Mouse (Mus musculus) heart, postnatal 4 days (tissue): ENCODE results near the gene Hist1h4b. TPM values are rescaled to one million over a fixed set of nuclear protein-coding genes. Genes with fewer than 3 reads are reported as not detected.
"Not testable (repeated sequence)": the region's sequence is repeated elsewhere in the genome, so short reads cannot be mapped to it uniquely, and the experiment has no call there.

Source experiments
- DNase-seq: peaks from one replicate; pipeline ENCODE4 v3.0.0; 2021
- total RNA-seq, 2 experiments: library from RNA; stranded (reverse); gene quantifications; 2 replicates each; pipeline ENCODE4 v1.2.3; 2021

Gene Hist1h4b
- total RNA-seq = 100 to 1,000 TPM; 312 to 320 TPM

DNA sequence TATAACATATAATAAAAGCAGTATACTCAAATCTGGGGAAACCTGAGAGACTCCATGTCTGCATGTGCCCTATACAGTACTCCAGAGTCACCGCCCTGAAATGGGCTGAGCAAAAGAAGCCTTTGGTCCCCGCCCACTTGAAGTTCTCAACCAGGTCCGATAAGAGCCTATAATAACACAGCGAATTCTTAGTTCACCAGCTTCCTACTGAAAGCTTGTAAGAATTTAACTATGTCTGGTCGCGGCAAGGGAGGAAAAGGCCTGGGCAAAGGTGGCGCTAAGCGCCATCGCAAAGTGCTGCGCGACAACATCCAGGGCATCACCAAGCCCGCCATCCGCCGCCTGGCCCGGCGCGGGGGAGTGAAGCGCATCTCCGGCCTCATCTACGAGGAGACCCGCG is at the start of gene Hist1h4b:
Gene Hist1h4b, plus strand, starts transcription at position 224 of the 400 bp plus-strand sequence.
- peak; percentile 85 for DNase-seq

GRCm38 (mm10) chr13:23708041-23708440 is 48.8 kb upstream of the Hist1h4b start:
- DNase-seq = no peak

- DNase-seq = no peak
Observed at GRCm38 (mm10) chr13:23708654-23709053, 48.2 kb upstream of the Hist1h4b start.

DNA sequence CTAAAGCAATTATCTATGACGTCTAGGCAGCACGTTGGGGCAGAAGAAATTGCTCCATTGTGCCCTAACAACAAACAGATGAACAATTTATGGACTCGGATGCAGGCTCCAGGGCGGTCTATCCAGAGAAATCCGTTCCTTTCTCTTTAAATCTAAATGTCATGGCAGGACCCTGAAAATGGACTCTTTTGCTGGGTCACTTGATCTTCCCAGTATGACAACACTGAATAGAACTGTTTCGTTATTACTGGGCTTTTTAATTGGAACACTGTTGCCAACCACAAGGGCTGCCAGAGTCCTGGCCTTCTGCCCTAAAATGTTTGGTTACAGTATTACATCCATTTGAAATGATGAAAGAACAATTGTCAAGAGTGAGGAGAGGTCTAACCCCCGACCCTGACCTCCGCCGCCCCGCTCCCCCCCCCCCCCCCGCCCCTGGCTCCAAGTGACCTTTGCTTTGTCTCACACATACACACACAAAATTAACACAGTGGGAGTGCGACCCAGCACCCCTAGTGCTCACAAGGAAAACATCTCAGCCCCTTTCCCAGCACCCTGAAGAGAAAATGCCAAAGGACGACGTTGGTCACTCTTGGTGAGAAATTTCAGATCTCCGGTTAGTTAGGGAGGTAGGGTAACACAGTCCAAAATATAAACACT is 47.0 kb upstream of the Hist1h4b start:
- DNase-seq = no peak

- peak; percentile 59 for DNase-seq
Observed at GRCm38 (mm10) chr13:23710374-23711089, 46.3 kb upstream of the Hist1h4b start, which contains the start of gene Hfe. TSS of gene Hfe (minus strand) at chr13:23710854.

GRCm38 (mm10) chr13:23716261-23717042 is 40.4 kb upstream of the Hist1h4b start:
- no peak for DNase-seq

DNA sequence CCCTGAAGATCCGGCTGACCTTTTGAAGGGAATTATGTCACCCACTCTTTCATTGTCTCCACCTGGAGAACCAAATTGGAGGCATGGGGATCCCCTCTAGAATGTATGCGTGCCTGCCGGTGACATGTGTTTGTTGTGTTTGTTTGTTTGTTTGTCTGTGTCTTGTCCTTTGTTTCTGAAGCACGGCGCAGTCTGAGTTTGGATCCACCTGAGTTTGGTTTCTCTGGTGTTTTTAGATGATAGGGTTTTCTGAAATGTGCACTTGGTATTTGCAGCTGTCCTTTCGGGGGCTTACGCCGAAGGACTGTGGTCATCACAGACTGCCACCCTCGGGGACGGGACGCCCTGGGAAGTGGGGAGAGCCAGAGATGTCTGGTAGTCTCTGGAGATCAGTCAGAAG is 39.6 kb upstream of the Hist1h4b start:
- no peak for DNase-seq

GRCm38 (mm10) chr13:23717593-23718245 is 39.1 kb upstream of the Hist1h4b start:
- DNase-seq = not testable (repeated sequence)

GRCm38 (mm10) chr13:23724239-23724638 is 32.6 kb upstream of the Hist1h4b start:
- DNase-seq = peak; percentile 2

DNA sequence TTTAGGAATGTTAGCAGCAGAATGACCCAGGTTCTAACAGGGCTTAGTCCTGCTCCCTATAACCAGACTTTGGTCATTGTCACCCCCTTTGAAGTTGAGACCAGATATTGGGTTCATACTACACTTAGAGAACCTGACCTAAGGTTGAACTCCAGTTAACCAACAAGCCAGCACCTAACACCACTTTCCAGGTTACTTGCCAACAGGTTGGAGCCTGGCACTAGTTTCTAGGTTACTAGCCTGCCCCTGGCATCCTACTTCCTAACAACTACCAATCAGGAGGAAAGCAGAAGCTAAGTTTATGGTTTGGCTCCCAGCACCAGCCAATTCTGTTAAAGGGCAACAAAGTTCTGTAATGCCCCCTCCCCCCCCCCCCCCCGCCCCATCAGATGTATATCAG is 31.6 kb upstream of the Hist1h4b start:
- DNase-seq = peak; percentile 2

DNA sequence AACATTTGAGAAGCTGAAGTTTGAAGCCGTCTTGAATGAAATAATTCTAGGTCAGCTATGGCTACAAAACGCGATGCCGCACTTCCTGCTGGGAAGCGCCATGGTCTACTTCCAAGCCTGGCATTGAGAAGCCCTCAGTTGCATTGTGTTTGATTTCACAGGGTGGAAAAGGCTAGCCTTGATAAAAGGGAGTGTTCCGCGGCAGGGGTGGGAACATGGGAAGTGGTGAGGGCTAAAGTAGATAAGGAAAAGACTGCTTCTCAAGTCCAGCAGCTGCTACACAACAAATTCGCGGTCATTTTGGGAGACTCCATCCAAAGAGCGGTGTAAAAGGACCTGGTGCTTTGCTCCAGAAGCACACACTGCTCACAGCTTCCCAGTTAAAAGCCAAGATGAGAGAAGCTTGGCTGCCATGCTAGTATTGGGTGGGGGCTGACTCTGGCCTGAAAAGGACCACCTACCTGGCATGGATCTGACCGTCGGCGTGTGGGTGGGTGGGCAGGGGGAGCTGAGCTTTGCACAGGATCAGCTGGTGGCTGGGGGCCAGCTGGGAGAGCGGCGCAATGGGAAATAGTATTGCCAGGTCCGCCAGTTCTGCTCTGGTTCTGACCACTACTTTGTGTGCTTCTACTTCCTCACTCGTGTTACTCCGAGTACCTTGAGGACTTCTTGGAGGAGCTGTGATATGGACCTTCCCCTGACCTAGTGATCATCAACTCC is 28.2 kb upstream of the Hist1h4b start:
- DNase-seq = peak; percentile 4

GRCm38 (mm10) chr13:23729192-23729525 is 27.7 kb upstream of the Hist1h4b start:
- DNase-seq = no peak

- peak; percentile 1 for DNase-seq
Observed at GRCm38 (mm10) chr13:23729706-23730105, 27.1 kb upstream of the Hist1h4b start.

DNA sequence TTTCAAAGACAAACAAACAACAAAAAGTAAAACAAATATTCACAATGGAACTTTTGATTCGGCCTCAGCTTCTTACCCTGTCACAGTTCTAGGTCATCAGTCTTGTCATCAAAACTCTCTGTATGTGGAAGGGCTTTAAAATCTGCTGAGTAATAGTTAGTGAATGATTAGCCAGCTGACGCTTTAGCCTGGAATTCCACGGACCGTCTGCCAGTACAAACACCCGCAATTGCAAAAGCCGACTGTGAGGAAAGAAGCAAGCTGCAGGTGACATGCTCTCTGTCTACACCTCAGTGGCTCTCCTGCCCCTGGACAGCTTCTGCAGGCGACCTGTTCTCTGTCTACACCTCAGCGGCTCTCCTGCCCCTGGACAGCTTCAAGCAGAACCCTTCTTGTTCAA is 26.3 kb upstream of the Hist1h4b start:
- DNase-seq = peak; percentile 25

DNA sequence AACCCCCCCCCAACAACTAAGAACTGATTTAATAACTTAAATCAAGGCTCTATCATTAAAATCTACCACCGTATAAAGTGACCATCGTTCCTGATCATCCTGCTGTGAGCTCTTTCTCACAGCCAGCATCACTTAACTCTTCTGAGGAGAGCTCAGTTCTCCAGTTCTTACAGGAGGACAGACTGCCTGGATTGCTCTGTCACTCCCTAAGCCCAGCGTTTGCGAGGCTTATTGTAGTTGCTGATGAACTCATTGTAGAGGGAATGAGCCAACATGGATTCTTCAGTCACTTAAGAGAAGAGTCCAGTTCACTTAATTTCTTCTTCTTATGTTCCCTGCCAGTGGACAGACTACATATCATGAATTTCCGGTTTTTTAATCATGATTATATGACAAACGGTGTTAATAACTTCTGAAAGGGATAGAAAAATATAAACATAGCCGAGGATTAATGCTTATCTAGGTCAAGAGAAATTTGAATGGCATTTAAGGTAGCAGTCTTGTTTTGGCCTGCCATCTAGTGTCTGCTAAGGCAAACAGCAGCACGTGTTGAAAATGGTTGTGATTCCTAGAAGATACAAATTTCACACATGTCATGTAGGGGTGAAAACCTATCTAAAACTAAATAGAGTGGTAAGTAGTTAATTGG is 24.5 kb upstream of the Hist1h4b start:
- peak; percentile 42 for DNase-seq

DNA sequence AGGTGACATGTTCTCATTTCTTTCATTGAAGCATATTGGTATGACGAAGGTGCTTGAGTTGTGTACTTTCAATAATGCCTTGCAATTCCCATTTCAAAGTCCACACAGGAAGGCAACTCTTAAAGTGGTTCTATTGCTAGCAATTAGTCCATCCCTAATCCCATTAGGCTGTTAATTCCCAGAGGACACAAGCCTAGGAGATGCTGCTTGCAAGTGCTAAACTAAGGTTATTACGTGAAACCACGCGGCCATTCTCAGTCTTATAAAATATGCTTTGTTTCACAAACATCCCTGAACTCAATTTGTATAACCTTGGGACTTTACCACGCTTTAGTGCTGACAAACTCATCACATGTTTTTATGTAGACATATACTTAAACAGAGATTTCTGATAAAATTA is 19.7 kb upstream of the Hist1h4b start:
- DNase-seq = no peak

DNA sequence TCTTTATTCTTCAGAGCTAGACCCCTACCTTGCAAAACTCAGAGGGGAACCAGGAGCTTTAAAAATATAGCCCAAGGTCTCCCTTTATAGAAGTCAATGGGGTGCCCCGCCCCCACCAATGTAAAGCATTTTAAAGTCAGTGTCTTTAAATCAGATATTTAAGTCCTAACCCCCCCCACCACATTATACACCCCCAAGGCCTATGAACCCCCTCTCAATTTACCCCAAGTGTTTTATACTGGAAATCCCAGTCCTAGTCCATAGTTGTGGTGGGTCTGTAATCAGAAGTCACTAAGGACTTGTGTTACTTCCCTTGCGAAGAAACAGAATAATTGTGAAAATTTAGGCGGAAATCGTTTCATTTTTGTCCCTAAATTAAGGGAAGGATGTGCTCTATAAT is 18.8 kb upstream of the Hist1h4b start:
- DNase-seq = no peak

DNA sequence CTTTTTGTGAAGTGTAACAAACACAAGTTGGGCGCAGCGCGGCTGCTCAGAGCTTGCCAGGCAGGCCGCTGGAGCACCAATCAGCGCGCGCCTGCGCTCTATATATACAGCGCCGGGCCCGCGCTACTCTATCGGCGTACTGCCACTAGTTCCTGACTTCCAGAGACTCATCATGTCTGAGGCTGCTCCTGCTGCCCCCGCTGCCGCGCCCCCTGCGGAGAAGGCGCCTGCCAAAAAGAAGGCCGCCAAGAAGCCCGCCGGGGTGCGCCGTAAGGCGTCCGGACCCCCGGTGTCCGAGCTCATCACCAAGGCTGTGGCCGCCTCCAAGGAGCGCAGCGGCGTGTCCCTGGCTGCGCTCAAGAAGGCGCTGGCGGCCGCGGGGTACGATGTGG is 18.1 kb upstream of the Hist1h4b start, which contains the start of gene Hist1h1c:
Gene Hist1h1c, plus strand, starts transcription at position 132 of the 392 bp plus-strand sequence.
- DNase-seq = peak; percentile 93

GRCm38 (mm10) chr13:23739069-23739921 is 17.5 kb upstream of the Hist1h4b start:
- DNase-seq = peak; percentile 92

- DNase-seq = no peak
Observed at GRCm38 (mm10) chr13:23739922-23740252, 16.9 kb upstream of the Hist1h4b start.
